Mouse (Mus musculus): ENCODE data around the gene B3gnt8. TPM values are rescaled to one million over a fixed set of nuclear protein-coding genes. Genes with fewer than 3 reads are reported as not detected.
"Not testable (repeated sequence)": the region's sequence is repeated elsewhere in the genome, so short reads cannot be mapped to it uniquely, and the experiment has no call there.

The B3gnt8 gene
- polyA plus RNA-seq (2016; fragmentation: Nextera tagmentation; extraction: Ambion mirVana): 6.2 and 7.1 TPM in 2 replicates

GRCm38 (mm10) chr7:25626509-25627430, at the start of gene B3gnt8:
B3gnt8 (plus strand) TSS chr7:25626654.
- Histone ChIP-seq H3K9me3 (replicated peaks) (no peaks in the 10 kb centered on the region), H3K27ac (ENCODE audit: poor library complexity, severe bottlenecking) (peak within 1 kb of the TSS; percentile 80), H3K36me3 (peaks cover 67% of the 10 kb centered on the region), H3K4me3 (peak within 1 kb of the TSS; percentile 47), H3K9ac (peak within 1 kb of the TSS; percentile 68), H3K27me3 (replicated peaks) (no peaks in the 10 kb centered on the region), H3K4me1 (replicated peaks) (peaks cover 50% of the 10 kb centered on the region), H3K4me2 (peak within 1 kb of the TSS; percentile 84)
- peak; percentile 49 for ATAC-seq (ENCODE audit: insufficient number of reproducible peaks, low FRiP score)
- WGBS: 6% methylated on average over 29 of the region's 29 CpGs

DNA sequence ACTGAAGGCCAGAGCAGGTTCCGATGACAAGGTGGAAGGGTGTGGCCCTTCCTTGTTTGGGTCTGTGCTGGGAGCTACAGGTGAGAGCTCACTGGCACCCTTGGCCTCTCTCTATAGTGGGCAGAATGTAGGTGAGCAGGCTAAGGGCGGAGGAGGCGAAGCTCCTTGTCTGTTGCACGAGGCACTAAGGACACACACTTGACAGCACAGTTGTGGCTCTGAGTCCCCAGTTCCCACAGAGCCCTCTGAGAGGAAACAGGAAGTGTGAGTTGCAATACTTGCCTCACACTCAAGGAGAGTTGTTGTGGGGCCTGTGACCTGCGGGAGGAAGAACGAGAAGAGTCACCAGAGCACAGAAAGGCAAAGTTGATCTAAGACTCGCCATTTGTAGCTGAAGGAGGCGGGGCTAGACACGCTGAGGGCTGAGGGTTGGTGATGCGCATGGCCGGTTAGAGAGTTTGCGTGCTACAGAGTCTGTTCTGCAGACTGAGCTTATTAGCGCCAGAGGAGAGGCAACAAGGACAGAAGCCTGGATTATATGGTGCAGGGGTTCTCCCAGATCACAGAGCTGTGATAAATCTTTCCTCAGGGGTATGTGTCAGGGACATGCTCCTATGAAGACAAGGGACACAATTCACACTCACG, 49.5 kb upstream of the B3gnt8 start:
- not testable (repeated sequence) for H3K4me3 ChIP-seq; H3K4me1 ChIP-seq (replicated peaks); H3K4me2 ChIP-seq; H3K9ac ChIP-seq; H3K27me3 ChIP-seq (replicated peaks); H3K36me3 ChIP-seq; H3K27ac ChIP-seq (ENCODE audit: poor library complexity, severe bottlenecking); H3K9me3 ChIP-seq (replicated peaks); ATAC-seq (ENCODE audit: insufficient number of reproducible peaks, low FRiP score)
- WGBS: 62% methylated on average over 14 of the region's 14 CpGs

DNA sequence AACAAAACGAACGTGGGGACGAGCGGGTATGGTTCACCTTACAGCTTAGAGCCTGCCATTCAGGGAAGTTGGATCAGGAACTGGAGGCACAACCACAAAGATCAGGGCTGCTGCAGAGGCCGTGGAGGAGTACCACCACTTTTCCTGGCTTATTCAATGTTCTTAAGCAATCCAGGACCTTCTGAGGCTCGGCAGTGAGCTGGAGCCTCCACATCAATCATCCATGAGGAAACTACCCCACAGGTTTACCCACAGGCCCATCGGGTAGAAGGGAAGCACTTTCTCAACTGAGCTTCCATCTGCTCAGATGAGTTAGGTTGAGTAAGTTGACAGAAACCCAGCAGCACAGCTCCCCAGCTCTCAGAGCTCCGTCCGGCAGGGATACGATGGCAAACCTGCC, 47.0 kb upstream of the B3gnt8 start:
- Histone ChIP-seq H3K4me1 (replicated peaks) (0 out of 2 replicates have a peak, but pooled peaks cover 5% of the 10 kb centered on the region), H3K36me3 (no peaks in the 10 kb centered on the region), H3K27me3 (replicated peaks) (peaks cover 8% of the 10 kb centered on the region; the same call in 1 of the 2 replicates), H3K27ac (ENCODE audit: poor library complexity, severe bottlenecking) (no peak overlapping the region), H3K4me2 (no peak overlapping the region), H3K9me3 (replicated peaks) (peaks cover 10% of the 10 kb centered on the region), H3K4me3 (no peak overlapping the region), H3K9ac (no peak overlapping the region)
- ATAC-seq (ENCODE audit: insufficient number of reproducible peaks, low FRiP score): no peak
- 72% methylated on average over 10 of the region's 10 CpGs for WGBS

DNA sequence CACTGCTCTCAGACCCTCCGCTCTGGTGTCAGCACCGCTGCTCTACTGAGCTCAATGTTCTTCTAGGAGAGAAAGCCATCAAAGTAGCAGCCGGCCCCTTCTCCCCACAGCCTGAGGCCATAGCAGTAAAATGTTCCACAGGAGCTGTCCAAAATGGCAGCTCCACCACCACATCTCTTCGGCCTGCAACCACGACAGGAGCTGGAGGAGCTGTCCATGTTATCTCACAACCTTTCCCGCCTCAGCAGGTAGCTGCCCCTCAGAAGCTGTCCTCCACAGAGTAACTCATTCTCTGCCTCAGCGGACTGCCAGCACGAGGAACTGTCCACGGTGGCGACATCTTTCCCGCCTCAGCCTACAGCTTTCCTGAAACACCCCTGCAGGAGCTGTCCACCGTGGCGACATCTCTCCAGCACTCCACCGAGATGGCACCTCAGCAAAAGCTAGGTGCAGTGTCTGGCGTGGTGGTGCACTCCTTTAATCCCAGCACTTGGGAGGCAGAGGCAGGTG, 44.1 kb upstream of the B3gnt8 start:
- no peak for ATAC-seq (ENCODE audit: insufficient number of reproducible peaks, low FRiP score)
- no peaks in the 10 kb centered on the region for H3K4me1 ChIP-seq (replicated peaks)
- 75% methylated on average over 15 of the region's 15 CpGs for WGBS
- no peak overlapping the region for H3K9ac ChIP-seq
- no peak overlapping the region for H3K4me3 ChIP-seq
- no peaks in the 10 kb centered on the region for H3K27me3 ChIP-seq (replicated peaks)
- H3K9me3 ChIP-seq (replicated peaks): peaks cover 10% of the 10 kb centered on the region
- no peak overlapping the region for H3K4me2 ChIP-seq
- H3K36me3 ChIP-seq: no peaks in the 10 kb centered on the region
- no peak overlapping the region for H3K27ac ChIP-seq (ENCODE audit: poor library complexity, severe bottlenecking)

DNA sequence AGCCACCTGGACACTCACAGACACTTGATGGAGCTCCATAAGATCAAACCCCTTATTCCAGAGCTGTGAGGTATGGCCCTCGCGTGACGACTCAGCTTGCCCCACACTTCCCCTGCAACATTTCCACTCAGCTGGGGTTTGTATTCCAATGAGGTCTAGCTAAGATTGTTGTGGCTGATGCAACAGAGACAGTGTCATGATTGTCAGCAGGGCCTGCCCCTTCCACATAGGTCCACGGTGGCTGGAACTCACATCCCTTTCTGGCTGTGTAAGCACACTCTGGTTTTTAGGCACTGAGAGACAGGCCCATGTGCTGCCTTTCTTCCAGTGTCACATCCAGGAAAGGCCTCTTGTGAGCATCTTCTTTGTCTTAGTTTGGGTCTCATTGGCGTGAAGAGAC, 41.8 kb upstream of the B3gnt8 start:
- H3K9ac ChIP-seq: no peak overlapping the region
- H3K9me3 ChIP-seq (replicated peaks): peaks cover 10% of the 10 kb centered on the region
- H3K4me3 ChIP-seq: no peak overlapping the region
- no peaks in the 10 kb centered on the region for H3K27me3 ChIP-seq (replicated peaks)
- WGBS: 77% methylated on average over 5 of the region's 5 CpGs
- no peak overlapping the region for H3K4me2 ChIP-seq
- ATAC-seq (ENCODE audit: insufficient number of reproducible peaks, low FRiP score): no peak
- H3K4me1 ChIP-seq (replicated peaks): no peaks in the 10 kb centered on the region
- no peaks in the 10 kb centered on the region for H3K36me3 ChIP-seq
- no peak overlapping the region for H3K27ac ChIP-seq (ENCODE audit: poor library complexity, severe bottlenecking)

DNA sequence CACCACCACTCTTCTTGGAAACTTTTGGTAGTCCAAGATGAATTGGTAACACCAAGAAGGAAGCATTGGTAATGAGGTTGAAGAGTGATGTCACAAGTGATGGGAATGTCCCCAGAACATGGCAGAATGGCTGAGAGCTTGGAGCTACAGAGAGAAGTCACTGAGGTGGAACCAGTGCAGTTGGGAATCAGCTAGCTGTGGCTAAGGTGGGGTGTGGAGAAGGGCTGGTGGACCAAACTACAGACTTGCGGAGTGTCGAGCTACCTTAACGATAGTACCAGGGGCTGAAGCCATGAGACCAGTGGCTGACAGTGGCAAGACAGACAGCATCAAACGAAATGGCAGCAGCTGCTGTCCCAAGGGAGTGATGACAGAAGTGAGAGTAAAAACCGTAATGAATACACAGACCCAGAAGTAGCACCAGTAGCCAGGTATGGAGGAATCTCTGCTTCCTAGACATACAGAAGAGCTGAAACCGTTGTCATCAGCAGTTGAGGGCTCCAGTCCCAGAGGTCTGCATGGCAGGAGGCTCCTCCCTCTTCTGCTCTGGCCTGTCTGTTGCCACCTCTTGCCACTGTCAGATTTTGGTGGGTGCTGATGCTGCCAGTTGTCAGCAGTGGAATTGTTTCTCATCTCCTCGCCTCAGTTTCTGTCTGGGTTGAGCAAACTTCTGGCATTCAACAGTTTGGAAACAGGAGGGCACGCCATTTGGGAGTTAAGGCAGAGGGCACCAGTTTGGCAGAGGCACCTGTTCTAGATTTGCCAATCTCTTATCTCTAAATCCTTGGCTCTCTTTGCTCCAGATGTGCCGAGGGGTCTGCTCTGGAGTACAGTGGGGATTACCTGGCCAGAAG, 40.9 kb upstream of the B3gnt8 start:
- no peak for ATAC-seq (ENCODE audit: insufficient number of reproducible peaks, low FRiP score)

GRCm38 (mm10) chr7:25591226-25591625, 35.2 kb upstream of the B3gnt8 start:
- H3K9me3 ChIP-seq (replicated peaks): no peaks in the 10 kb centered on the region
- no peak overlapping the region for H3K27ac ChIP-seq (ENCODE audit: poor library complexity, severe bottlenecking)
- H3K36me3 ChIP-seq: no peaks in the 10 kb centered on the region
- no peaks in the 10 kb centered on the region for H3K4me1 ChIP-seq (replicated peaks)
- H3K9ac ChIP-seq: no peak overlapping the region
- no peaks in the 10 kb centered on the region for H3K27me3 ChIP-seq (replicated peaks)
- no peak for ATAC-seq (ENCODE audit: insufficient number of reproducible peaks, low FRiP score)
- H3K4me2 ChIP-seq: no peak overlapping the region
- no peak overlapping the region for H3K4me3 ChIP-seq
- WGBS: 75% methylated on average over 2 of the region's 2 CpGs

More for the DNA sequence above, 40.9 kb upstream of the B3gnt8 start:
- Histone ChIP-seq H3K9me3 (replicated peaks) (peaks cover 10% of the 10 kb centered on the region), H3K4me1 (replicated peaks) (no peaks in the 10 kb centered on the region), H3K27me3 (replicated peaks) (no peaks in the 10 kb centered on the region), H3K36me3 (no peaks in the 10 kb centered on the region), H3K4me2 (no peak overlapping the region), H3K4me3 (no peak overlapping the region), H3K27ac (ENCODE audit: poor library complexity, severe bottlenecking) (no peak overlapping the region), H3K9ac (no peak overlapping the region)
- WGBS: 69% methylated on average over 9 of the region's 9 CpGs

DNA sequence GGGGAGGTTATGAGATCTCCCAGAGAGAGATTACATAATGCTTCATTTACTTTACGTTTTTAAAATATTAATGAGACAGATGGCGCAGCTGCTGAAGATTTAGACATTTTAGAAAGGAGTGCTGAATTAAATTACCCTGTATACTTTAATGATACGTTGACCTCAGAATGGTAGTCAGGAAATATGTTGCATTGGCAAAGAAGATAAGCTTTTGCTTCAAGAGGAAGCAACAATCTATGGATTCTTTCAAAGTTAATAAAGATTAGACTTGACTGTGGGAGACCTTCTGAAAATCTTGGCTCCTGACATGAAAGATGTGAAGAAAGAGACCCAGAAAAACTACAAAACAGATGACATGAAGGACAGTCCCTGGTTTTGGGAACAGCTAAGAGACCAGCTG, 32.6 kb upstream of the B3gnt8 start:
- no peak overlapping the region for H3K27ac ChIP-seq (ENCODE audit: poor library complexity, severe bottlenecking)
- H3K4me2 ChIP-seq: no peak overlapping the region
- H3K36me3 ChIP-seq: no peaks in the 10 kb centered on the region
- H3K9me3 ChIP-seq (replicated peaks): no peaks in the 10 kb centered on the region
- WGBS: 71% methylated on average over 3 of the region's 3 CpGs
- no peaks in the 10 kb centered on the region for H3K4me1 ChIP-seq (replicated peaks)
- no peak overlapping the region for H3K4me3 ChIP-seq
- no peak for ATAC-seq (ENCODE audit: insufficient number of reproducible peaks, low FRiP score)
- no peak overlapping the region for H3K9ac ChIP-seq
- no peaks in the 10 kb centered on the region for H3K27me3 ChIP-seq (replicated peaks)

DNA sequence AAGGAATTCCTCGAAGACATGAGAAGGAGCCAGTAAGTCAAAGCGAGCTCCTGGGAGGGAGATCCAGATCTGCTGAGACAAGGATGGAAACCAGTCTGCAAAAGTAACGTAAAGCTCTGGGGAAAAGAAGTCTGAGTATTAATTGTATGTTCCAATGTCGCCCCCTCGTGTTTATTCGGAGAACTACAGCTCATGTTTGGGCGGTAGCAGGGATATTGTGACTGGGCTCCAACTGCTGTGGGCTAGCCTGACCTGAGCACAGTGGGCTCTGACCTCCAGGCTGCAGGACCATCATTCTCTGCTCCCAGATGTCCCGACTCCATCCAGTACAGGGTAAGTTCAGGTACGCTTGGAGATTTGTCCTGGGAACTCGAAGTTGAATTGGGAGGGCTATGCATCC, 26.8 kb upstream of the B3gnt8 start:
- H3K9me3 ChIP-seq (replicated peaks): no peaks in the 10 kb centered on the region
- no peak overlapping the region for H3K4me2 ChIP-seq
- WGBS: 11% methylated on average over 10 of the region's 10 CpGs
- no peaks in the 10 kb centered on the region for H3K4me1 ChIP-seq (replicated peaks)
- no peak for ATAC-seq (ENCODE audit: insufficient number of reproducible peaks, low FRiP score)
- no peak overlapping the region for H3K9ac ChIP-seq
- no peaks in the 10 kb centered on the region for H3K36me3 ChIP-seq
- H3K27ac ChIP-seq (ENCODE audit: poor library complexity, severe bottlenecking): no peak overlapping the region
- no peaks in the 10 kb centered on the region for H3K27me3 ChIP-seq (replicated peaks)
- no peak overlapping the region for H3K4me3 ChIP-seq

GRCm38 (mm10) chr7:25600666-25601065, 25.8 kb upstream of the B3gnt8 start:
- Histone ChIP-seq H3K4me3 (no peak overlapping the region), H3K27me3 (replicated peaks) (no peaks in the 10 kb centered on the region), H3K27ac (ENCODE audit: poor library complexity, severe bottlenecking) (no peak overlapping the region), H3K4me1 (replicated peaks) (no peaks in the 10 kb centered on the region), H3K36me3 (no peaks in the 10 kb centered on the region), H3K9me3 (replicated peaks) (no peaks in the 10 kb centered on the region), H3K4me2 (no peak overlapping the region), H3K9ac (no peak overlapping the region)
- WGBS: 80% methylated on average over 11 of the region's 11 CpGs
- ATAC-seq (ENCODE audit: insufficient number of reproducible peaks, low FRiP score): no peak

GRCm38 (mm10) chr7:25601346-25601745, 25.1 kb upstream of the B3gnt8 start:
- Histone ChIP-seq H3K4me2 (no peak overlapping the region), H3K9ac (no peak overlapping the region), H3K27me3 (replicated peaks) (no peaks in the 10 kb centered on the region), H3K4me1 (replicated peaks) (no peaks in the 10 kb centered on the region), H3K27ac (ENCODE audit: poor library complexity, severe bottlenecking) (no peak overlapping the region), H3K36me3 (no peaks in the 10 kb centered on the region), H3K9me3 (replicated peaks) (no peaks in the 10 kb centered on the region), H3K4me3 (no peak overlapping the region)
- whole genome bisulfite sequencing: 78% methylated on average over 16 of the region's 16 CpGs
- no peak for ATAC-seq (ENCODE audit: insufficient number of reproducible peaks, low FRiP score)

Data from heart, embryonic 12.5 days (tissue).